Mouse (Mus musculus): ENCODE results near the gene Armcx2. TPM values are rescaled to one million over a fixed set of nuclear protein-coding genes. Genes with fewer than 3 reads are reported as not detected.

The Armcx2 gene
- total and polyA plus RNA-seq, 3 experiments, result 10.2 to 13.0 TPM; not detected in 1

DNA sequence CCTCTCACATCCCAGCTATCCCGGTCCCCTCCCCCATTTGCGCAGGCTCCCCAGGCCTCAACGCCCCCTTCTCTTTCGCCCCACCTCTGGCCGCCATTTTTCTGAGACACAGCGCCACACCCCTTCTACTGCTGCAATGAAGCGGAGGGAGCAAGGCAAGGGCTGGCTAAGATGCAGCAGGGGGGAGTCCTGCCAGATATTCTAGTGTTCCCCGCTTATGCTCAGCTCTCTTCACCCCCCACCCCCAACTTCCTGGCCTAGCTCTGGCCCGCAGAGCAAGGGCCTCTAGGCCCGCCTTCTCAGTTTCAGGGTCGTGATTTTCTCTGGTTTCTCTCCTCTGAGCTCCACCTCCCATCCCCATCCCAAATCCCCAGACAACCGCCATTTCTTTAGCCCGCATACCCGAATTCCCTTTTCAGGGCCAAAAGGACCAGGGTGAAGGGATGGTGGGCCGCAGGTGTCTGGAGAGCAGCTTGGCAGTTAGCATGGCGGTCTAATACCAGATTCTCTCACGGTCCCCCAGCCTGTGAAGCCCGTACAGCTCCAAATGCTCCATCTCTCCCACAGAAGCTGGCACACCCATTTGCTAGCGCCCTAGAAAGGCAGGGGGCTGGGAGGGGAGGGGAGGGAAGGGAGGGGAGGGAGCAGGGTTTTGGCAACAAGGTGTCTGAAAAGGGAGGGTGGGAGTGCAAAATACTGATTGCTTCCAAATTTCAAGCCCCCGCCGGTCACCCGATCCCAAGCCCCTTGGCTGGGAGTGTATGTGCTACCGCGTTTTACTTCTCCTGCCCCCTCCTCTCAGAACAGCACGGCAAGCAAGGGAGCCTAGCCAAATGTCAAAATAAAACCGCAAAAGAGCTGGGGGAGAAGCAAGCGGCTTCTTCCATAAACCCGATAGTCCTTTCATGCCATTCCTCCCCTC lies 927 bp downstream of the Armcx2 start:
- Histone ChIP-seq H3K79me2 (ENCODE audit: control insufficient read depth, insufficient read depth, low read length, poor library complexity) (no peaks in the 10 kb centered on the region), H3K27me3 (ENCODE audit: control insufficient read depth in 1 of 2, insufficient read depth in 2 of 2, low read length in 2 of 2) (peaks cover 1 to 7% of the 10 kb centered on the region in 2 experiments; a peak in 3 of 4 replicates), H3K9me3 (replicated peaks; ENCODE audit: insufficient read depth, low read length) (no peaks in the 10 kb centered on the region), H3K4me1 (ENCODE audit: control insufficient read depth in 1 of 2, insufficient read depth in 2 of 2, low read length in 2 of 2) (peaks cover 0 to 12% of the 10 kb centered on the region in 2 experiments; a peak in 2 of 4 replicates), H3K27ac (ENCODE audit: control insufficient read depth, low read depth, low read length) (no peak overlapping the region), H3K9ac (ENCODE audit: control insufficient read depth, low read depth, low read length, poor library complexity, severe bottlenecking) (peak overlapping the region; percentile 47), H3K36me3 (ENCODE audit: control insufficient read depth in 1 of 2, insufficient read depth in 2 of 2, low read length in 2 of 2) (peaks cover 0 to 4% of the 10 kb centered on the region in 2 experiments; a peak in 1 of 4 replicates), H3K4me3 (ENCODE audit: control insufficient read depth in 1 of 2, insufficient read depth in 1 of 2, low read depth in 2 of 2, low read length in 2 of 2) (peak overlapping the region; percentile 78)
- no peak for TF ChIP-seq RAD21 (IDR thresholded peaks at IDR 0.05; ENCODE audit: low read depth, low read length)
- no peak for TF ChIP-seq TAL1 (IDR thresholded peaks at IDR 0.05; ENCODE audit: low read length)
- TF ChIP-seq E2F4 (IDR thresholded peaks at IDR 0.05; ENCODE audit: borderline replicate concordance, low read depth, low read length), result no peak
- TF ChIP-seq ETS1 (IDR thresholded peaks at IDR 0.05; ENCODE audit: low read depth, low read length), result no peak
- no peak for TF ChIP-seq USF2 (IDR thresholded peaks at IDR 0.05; ENCODE audit: borderline replicate concordance in 1 of 2, insufficient read depth in 1 of 2, low read depth in 1 of 2, low read length in 2 of 2)
- no peak for TF ChIP-seq MAX (IDR thresholded peaks at IDR 0.05; ENCODE audit: low read length)
- no peak for TF ChIP-seq UBTF (IDR thresholded peaks at IDR 0.05; ENCODE audit: borderline replicate concordance, insufficient read depth, low read depth, low read length)
- TF ChIP-seq POLR2A (IDR thresholded peaks at IDR 0.05; ENCODE audit: control insufficient read depth in 1 of 2, insufficient read depth in 1 of 2, low read depth in 1 of 2, low read length in 2 of 2, poor library complexity in 1 of 2), result no peak
- no peak for TF ChIP-seq CTCF (IDR thresholded peaks at IDR 0.05 in 2 of 3, conservative IDR thresholded peaks at IDR 0.05 in 1 of 3; ENCODE audit: control insufficient read depth in 1 of 3, insufficient read depth in 1 of 3, low read depth in 2 of 3, low read length in 3 of 3, poor library complexity in 1 of 3, severe bottlenecking in 1 of 3)
- no peak for TF ChIP-seq MAZ (IDR thresholded peaks at IDR 0.05; ENCODE audit: low read depth, low read length)
- TF ChIP-seq POLR2AphosphoS2 (IDR thresholded peaks at IDR 0.05; ENCODE audit: low read length), result no peak
- no peak for TF ChIP-seq BHLHE40 (IDR thresholded peaks at IDR 0.05; ENCODE audit: borderline replicate concordance, low read depth, low read length)
- no peak for TF ChIP-seq MAFK (IDR thresholded peaks at IDR 0.05; ENCODE audit: borderline replicate concordance, low read depth, low read length)
- TF ChIP-seq EP300 (IDR thresholded peaks at IDR 0.05; ENCODE audit: low read depth in 1 of 2, low read length in 2 of 2), result no peak
- TF ChIP-seq KAT2A (conservative IDR thresholded peaks at IDR 0.05; ENCODE audit: low read depth, low read length), result no peak
- TF ChIP-seq NRF1 (IDR thresholded peaks at IDR 0.05; ENCODE audit: insufficient read depth, low read depth, low read length, poor library complexity, severe bottlenecking), result no peak
- no peak for DNase-seq (ENCODE audit: low read depth, low spot score)

DNA sequence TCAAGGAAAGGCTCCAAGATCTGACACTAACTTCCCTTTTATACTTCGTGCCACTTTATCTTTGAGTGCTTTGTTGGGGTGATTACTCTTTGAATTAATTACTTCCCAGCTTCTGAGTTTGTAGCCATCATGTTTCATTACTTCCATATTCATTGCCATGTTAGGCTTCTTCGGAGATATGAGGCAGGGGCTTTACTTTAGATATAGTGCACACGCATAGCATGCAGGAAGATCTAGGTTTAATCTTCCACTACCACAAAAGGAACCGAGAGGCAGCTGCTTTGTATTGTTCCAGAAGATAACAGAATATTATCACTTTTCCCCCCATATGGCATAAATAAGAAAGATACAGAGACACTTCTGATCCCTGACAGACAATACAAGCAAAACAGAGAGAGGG lies 21.3 kb downstream of the Armcx2 start:
- DNase-seq (ENCODE audit: low read depth, low spot score), result peak; percentile 59
- Histone ChIP-seq H3K4me1 (ENCODE audit: control insufficient read depth in 1 of 2, insufficient read depth in 2 of 2, low read length in 2 of 2) (peaks cover 5 to 6% of the 10 kb centered on the region in 2 experiments), H3K9me3 (replicated peaks; ENCODE audit: insufficient read depth, low read length) (no peaks in the 10 kb centered on the region), H3K36me3 (ENCODE audit: control insufficient read depth in 1 of 2, insufficient read depth in 2 of 2, low read length in 2 of 2) (no peaks in the 10 kb centered on the region; a peak in 1 of 4 replicates), H3K27me3 (ENCODE audit: control insufficient read depth in 1 of 2, insufficient read depth in 2 of 2, low read length in 2 of 2) (no peaks in the 10 kb centered on the region), H3K4me3 (ENCODE audit: control insufficient read depth in 1 of 2, insufficient read depth in 1 of 2, low read depth in 2 of 2, low read length in 2 of 2) (no peak overlapping the region), H3K27ac (ENCODE audit: control insufficient read depth, low read depth, low read length) (peak overlapping the region; percentile 22; the same call in 1 of the 2 replicates), H3K9ac (ENCODE audit: control insufficient read depth, low read depth, low read length, poor library complexity, severe bottlenecking) (no peak overlapping the region), H3K79me2 (ENCODE audit: control insufficient read depth, insufficient read depth, low read length, poor library complexity) (no peaks in the 10 kb centered on the region)
- TF ChIP-seq CHD2 (IDR thresholded peaks at IDR 0.05; ENCODE audit: low read length) (no peak), KAT2A (conservative IDR thresholded peaks at IDR 0.05; ENCODE audit: low read depth, low read length) (no peak), TCF12 (IDR thresholded peaks at IDR 0.05; ENCODE audit: low read depth, low read length) (peak; percentile 96), ZNF384 (IDR thresholded peaks at IDR 0.05; ENCODE audit: low read depth, low read length) (no peak), MAZ (IDR thresholded peaks at IDR 0.05; ENCODE audit: low read depth, low read length) (no peak), ZC3H11A (IDR thresholded peaks at IDR 0.05; ENCODE audit: low read depth, low read length) (no peak), SMC3 (IDR thresholded peaks at IDR 0.05; ENCODE audit: low read depth, low read length) (no peak), POLR2AphosphoS5 (IDR thresholded peaks at IDR 0.05; ENCODE audit: borderline replicate concordance, low read depth, low read length) (no peak), GABPA (IDR thresholded peaks at IDR 0.05; ENCODE audit: low read depth, low read length) (no peak), GATA1 (IDR thresholded peaks at IDR 0.05; ENCODE audit: low read depth, low read length) (peak; percentile 89), TAL1 (IDR thresholded peaks at IDR 0.05; ENCODE audit: low read length) (peak; percentile 49; the same call in 1 of the 2 replicates), E2F4 (IDR thresholded peaks at IDR 0.05; ENCODE audit: borderline replicate concordance, low read depth, low read length) (no peak), MYC (IDR thresholded peaks at IDR 0.05; ENCODE audit: low read depth, low read length) (0 out of 2 replicates have a peak, but pooled peaks have one; percentile 40), SIN3A (IDR thresholded peaks at IDR 0.05; ENCODE audit: low read length) (no peak), MAFK (IDR thresholded peaks at IDR 0.05; ENCODE audit: borderline replicate concordance, low read depth, low read length) (no peak; the same call in 1 of the 2 replicates), BHLHE40 (IDR thresholded peaks at IDR 0.05; ENCODE audit: borderline replicate concordance, low read depth, low read length) (0 out of 2 replicates have a peak, but pooled peaks have one; percentile 41), CHD1 (IDR thresholded peaks at IDR 0.05; ENCODE audit: low read depth, low read length) (no peak), ZKSCAN1 (IDR thresholded peaks at IDR 0.05; ENCODE audit: low read depth, low read length) (no peak)
